Mouse (Mus musculus): ENCODE measurements around the gene Jmjd1c. TPM values are rescaled to one million over a fixed set of nuclear protein-coding genes. Genes with fewer than 3 reads are reported as not detected.
A peak's percentile ranks its signal among the peaks of the same experiment; 100 is the strongest.

Gene Jmjd1c
- total RNA-seq, 2 experiments from 2014 or later: 52.9 to 57.7 TPM

- no peak for DNase-seq
Observed at GRCm38 (mm10) chr10:67071884-67072283, 24.0 kb upstream of the Jmjd1c start.

DNA sequence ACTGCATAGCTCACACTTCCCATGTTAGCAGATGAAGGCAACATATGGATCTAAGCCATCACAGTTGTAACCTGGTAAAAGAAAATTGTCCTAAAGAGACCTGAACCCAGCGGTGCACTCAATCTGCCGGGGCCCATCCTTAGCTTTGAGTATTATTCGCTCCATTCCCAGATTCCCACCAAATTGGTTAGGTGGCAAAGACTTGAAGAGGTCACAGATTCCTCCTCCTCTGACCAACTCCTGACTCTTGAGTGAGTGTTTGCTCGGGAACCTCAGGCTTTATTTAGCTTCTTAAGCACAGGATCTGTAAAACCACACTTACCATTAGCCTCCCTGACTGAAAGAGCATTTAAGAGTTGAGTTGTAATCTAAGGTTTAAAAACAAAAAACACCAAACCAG lies 23.3 kb upstream of the Jmjd1c start:
- DNase-seq: no peak

DNA sequence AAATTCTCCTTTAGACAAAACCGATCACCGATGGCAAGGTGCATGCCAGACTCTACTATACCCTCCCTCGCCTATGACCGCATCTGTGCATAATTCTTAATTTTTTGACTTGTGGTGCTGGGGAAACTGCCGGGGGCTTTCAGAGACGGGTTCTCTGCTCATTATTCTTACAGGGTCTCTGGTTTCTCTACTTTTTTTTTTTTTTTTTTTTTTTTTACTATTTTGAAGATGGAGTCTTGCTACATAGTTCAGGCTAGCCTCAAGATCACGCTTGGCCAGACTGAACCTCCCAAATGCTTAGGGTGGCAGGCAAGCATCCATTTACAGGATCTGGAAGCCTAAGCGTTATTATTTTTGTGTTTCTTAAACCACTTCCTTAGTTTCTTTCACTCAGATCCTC lies 22.3 kb upstream of the Jmjd1c start:
- DNase-seq: no peak

DNA sequence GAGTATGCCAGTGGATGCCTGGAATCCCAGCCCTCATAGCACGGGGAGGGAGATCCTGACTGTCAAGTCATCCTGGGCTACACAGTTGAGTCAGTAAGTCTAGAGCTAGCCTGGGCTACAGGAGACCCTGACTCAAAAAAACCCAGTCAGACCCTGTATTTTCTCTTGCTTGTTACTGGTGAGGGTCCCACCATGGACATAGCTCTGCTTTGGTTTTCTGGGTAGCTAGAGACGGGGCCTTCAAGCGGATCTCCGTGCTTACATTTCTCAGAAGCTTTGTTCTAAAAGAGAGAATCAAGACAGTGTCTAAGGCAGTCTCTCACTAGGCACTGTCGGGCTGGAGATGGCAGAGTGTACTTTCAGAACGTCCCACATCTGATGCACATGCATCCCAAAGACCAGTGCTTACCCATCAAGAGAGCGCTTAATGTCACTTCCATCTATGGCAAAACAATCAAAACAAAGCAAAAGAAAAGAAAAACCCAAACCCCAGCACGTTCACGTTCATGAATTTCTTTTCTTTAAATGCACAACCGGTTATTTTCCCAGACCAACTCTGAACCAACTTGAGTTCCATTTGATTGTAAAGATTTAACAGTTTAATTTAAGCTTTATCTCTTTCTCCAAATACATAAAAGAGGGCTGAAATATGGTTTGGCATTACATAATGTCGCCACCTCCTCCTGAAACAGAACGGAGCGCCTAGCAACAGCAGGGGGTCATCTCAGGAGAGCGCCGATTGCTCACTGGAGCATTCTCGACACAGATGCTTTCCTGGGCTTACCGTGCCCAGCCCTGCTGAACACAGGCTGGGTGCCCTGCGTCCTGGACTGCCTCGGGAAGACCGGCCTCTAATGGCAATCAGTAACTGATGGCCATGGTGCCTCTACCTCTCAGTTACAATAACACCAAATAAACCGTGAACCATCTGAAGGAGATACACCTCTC lies 19.7 kb upstream of the Jmjd1c start:
- DNase-seq: peak in 1 of 2 experiments; percentile 21

DNA sequence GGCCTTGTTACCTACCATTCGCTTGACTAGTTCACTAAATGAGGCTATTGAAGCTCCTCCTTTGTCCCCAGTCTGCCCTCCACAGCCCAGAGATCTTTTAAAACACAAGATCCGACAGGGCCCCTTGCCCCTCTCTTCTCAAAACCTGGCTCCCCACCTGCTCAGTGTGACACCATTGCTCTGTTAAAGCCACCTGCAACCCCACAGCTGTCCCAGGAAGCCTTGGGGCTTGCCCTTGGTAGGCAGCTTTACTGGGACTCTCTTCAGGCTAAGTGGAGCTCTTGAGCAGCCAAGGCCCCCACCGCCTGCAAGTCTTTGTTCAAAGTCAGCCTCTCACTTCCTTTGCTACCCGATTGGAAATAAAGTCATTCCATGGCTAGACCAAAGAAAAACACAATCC lies 16.9 kb upstream of the Jmjd1c start:
- no peak for DNase-seq

DNA sequence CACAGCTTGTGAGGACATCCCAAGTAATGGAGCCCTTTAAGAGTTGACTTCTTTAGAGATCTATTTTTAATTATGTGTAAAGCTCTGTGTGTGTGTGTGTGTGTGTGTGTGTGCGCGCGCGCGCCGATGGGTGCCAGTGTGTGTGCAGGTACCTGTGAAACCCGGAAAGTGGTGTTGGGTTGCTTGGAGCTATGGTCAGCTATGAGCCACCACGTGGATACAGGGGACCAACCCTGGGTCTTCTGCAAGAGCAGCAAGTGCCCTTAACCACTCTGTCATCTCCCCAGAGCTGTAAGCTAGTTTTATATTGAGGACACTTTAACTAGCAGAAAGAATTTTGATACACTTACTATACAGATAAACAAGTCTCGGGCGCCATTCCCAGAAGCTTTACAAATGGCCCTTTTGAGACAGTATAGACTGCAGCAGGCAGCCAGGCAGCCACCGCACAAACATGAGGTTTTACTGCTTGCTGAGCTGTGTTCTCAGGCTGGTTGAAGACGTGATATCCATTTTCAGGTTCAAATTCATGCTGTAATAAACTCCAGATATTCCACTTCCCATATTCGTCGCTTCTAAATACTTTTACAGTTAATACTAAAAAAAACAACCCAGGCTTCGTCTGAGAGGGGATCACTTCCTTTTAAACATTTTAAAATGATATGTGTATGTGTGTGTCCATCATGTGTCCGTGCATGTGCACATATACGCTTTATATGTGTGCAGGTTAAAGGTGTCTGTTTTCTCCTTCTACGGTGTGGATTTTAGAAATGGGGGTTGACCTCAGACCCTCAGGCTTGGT lies 14.5 kb upstream of the Jmjd1c start:
- no peak for DNase-seq

GRCm38 (mm10) chr10:67082531-67082930 lies 13.4 kb upstream of the Jmjd1c start:
- DNase-seq: no peak

DNA sequence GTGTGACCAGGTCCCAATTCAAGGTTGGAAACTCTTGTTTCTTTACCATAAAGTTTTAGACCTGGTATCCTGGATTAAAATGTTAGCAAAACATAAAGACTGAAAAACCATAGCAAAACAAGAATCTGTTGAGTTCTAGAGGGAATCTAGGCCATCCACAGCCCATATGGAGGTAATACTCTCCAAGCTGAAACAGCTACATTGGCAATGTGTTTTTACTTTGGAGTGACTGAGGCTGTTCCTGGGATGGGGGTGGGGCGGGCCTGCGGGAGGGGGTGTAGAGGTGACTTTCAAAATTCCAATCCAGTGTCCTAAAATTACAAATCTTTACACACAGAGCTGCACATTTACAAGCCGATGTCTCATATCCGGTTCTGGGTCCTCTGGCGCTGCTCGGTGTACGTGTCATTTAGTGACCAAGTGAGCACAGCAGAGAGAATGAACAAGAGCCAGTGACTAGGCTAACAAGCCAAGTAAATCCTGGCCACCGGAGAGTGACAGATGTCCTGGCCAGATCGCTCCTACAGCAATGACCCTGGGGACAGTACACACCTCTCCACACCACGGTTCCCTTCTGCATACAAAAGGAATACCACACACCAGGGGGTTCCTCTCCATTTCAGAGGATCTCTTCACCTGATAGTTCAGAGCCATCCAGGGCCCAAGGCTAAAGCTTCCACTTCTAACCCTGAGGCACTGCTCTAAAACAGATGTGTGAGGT lies 12.3 kb upstream of the Jmjd1c start:
- DNase-seq: no peak

GRCm38 (mm10) chr10:67085124-67085523 lies 10.8 kb upstream of the Jmjd1c start:
- DNase-seq: no peak

- no peak for DNase-seq
Observed at GRCm38 (mm10) chr10:67085916-67086315, 10.0 kb upstream of the Jmjd1c start.

- DNase-seq: no peak
Observed at GRCm38 (mm10) chr10:67087447-67088226, 8.3 kb upstream of the Jmjd1c start.

- no peak for DNase-seq
Observed at GRCm38 (mm10) chr10:67090611-67091010, 5.3 kb upstream of the Jmjd1c start.

DNA sequence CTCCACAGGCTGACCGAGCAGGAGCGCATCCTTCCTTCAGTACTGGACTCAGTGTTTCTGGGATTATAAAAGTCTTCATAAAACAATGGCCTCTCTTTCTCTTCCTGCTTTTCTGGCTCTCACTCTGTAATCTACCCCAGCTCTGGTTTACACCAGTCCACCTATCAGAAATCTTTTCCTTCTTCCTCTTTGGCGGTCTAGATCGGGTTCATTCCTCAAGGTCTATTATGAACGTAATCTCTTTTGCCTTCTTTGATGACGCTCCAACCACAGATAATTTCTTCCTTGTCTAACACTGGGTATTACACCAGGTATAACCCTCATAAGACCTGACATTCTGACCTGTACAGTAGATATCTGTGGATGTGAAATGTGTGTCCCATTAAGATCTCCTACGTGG lies 1.0 kb upstream of the Jmjd1c start:
- no peak for DNase-seq

GRCm38 (mm10) chr10:67096621-67097436 lies 904 bp downstream of the Jmjd1c start, which contains the start of gene Reep3:
TSS of gene Reep3 (minus strand) at chr10:67096945.
- DNase-seq: peak; percentile 84 to 91

DNA sequence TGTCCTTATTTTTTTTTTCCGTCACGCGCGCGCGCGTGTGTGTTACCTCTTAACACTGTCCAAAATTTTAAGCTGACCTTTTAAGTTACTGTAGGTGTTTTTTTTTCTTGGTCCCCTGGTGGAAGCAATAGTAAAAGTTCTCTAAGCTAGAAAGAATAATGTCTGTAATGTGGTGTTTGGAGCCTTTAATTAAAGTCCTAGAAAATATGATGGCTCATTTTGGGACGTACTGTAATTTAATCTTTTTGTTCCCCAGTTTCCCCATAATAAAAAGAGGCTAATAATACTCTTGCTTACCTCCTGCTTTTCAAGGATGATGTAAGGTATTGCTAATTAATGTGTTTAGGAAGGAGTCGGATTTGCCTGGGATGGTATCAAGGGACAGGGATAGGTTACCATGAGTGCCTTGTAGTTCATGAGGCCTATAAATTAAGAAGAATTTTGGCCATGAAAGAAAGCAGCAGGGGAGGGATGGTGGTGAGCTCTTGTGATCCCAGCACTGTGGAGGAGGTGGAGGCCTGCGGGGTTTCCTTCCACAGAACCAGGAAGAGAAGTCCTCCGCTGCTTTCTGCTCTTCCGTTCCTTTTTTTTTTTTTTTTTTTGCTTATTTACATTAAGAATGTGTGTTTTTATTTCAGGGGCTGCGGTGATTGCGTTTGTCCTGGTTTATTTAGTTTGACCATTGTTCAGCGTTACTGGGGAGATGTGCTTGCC lies 1.7 kb downstream of the Jmjd1c start:
- DNase-seq: no peak

DNA sequence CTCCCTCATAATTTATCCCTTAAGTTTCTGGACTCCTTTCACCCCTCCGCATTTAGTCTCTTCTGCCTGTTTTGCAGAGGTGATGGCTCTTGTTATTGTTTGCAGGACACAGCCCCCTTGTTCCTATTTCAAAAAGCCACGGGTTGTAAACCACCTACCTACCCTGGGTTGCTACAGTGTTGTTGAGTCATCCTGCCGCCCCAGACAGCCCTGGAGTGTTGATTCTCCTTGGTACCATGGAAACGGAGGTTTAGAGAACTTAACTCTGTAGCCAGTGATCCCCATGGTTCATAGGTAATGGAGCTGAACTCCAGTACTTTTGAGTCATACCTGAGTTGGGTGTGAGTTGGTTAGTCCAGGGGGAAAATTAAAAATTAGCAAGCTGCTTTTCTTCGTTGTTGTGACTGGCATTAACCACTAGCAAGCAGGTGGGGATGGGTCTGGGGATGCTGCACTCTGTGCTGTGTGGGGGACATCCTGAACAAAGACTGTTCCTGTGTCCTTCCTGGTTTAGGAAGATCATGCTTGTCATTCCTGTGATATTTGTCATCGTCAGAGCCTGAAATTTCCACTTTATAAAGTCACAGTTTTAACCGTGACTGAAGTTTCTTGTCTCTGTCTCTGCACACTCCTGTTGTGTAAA lies 2.6 kb downstream of the Jmjd1c start:
- DNase-seq: peak; percentile 35 to 44

GRCm38 (mm10) chr10:67099183-67099929 lies 3.4 kb downstream of the Jmjd1c start:
- DNase-seq: no peak

DNA sequence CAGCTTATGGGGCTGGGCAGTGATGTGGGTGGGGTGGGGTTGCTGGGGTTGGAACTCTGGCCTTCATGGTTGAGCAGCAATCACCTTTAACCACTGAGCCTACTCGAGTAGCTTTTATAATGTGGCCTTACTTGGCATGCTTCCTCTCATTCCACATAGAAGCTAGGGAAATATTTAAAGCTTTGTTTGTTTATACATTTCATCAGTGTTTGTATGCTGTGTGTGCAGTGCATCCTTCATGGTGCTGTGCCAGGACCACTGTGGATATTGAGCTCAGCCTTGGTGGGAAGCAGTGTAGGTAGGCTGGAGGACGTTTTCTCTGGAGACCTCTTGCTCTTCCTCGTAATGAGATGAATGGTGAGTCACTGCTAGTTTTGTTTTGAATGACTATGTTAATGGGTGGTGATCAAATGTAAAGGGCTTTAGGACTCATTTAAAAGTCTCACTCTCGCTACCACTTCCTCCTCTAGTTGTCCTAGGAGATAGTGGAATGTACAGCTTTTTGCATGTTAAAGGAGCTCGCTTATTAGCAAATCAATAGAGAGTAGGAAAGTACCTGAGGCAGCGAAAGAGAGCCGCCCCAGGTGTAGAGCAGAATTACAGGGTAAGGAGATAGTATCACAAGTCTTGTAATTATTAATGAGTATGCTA lies 4.2 kb downstream of the Jmjd1c start:
- DNase-seq: no peak
